In the genomic region with DNA sequence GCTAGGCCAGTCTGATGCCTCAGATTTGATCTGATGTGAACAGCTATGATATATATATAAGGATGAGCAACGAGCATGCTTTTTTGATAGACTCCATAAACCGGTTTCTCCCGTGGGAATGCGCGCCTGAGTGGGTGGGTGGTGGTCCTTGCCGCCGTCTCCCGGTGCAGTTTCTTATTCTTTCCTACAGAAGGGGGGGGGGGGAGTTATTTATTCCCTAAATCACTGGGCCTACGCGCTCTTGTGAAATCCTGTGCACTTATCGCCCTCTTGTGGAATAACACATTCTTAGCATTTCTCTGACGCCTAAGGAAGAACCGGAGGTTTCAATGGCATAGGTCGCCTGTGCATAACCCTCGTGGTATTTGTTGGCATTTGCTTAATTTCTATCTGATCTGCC, we compare ENCODE assay signal across 7 mouse cellular contexts. TPM values are rescaled to one million over a fixed set of nuclear protein-coding genes. Genes with fewer than 3 reads are reported as not detected.
DNase-seq lines count a peak whose midpoint lies in the region; ATAC-seq and TF ChIP-seq lines count a peak whose summit lies in the region.

No protein-coding gene starts in this region.

- no peaks in the 10 kb centered on the region for H3K9me3 ChIP-seq in embryonic facial prominence, embryonic 12.5 days
- no peaks in the 10 kb centered on the region for H3K9me3 ChIP-seq in lung, postnatal 0 days (ENCODE audit: low read length)

- peak; percentile 55 for DNase-seq in kidney, adult 9 months
- DNase-seq in kidney, adult 11 months, result no peak
- DNase-seq in R1 (ENCODE audit: low read depth, low spot score), result peak; percentile 62
- DNase-seq in lung, postnatal 0 days (ENCODE audit: low spot score), result peak; percentile 82
- peak; percentile 31 for DNase-seq in yolk sac, embryonic 10.5 days (ENCODE audit: low spot score)

- H3K27me3 ChIP-seq in embryonic facial prominence, embryonic 12.5 days, result peaks cover 55% of the 10 kb centered on the region
- H3K27me3 ChIP-seq in lung, postnatal 0 days (replicated peaks; ENCODE audit: insufficient read depth, low read length), result peaks cover 52% of the 10 kb centered on the region

- TF ChIP-seq CTCF in lung, postnatal 0 days (IDR thresholded peaks at IDR 0.05), result peak; percentile 80

- ATAC-seq in embryonic facial prominence, embryonic 12.5 days (ENCODE audit: insufficient number of reproducible peaks, insufficient read depth, low FRiP score, low TSS enrichment), result no peak
- ATAC-seq in lung, postnatal 0 days, result no peak
- ATAC-seq in megakaryocyte, adult 5-6 weeks (ENCODE audit: poor library complexity, severe bottlenecking), result no peak

- no peak overlapping the region for H3K4me3 ChIP-seq in embryonic facial prominence, embryonic 12.5 days
- H3K4me3 ChIP-seq in lung, postnatal 0 days (ENCODE audit: low read depth, low read length), result no peak overlapping the region

- no peaks in the 10 kb centered on the region for H3K36me3 ChIP-seq in embryonic facial prominence, embryonic 12.5 days
- no peaks in the 10 kb centered on the region for H3K36me3 ChIP-seq in lung, postnatal 0 days (ENCODE audit: insufficient read depth, low read length)

- H3K4me1 ChIP-seq in embryonic facial prominence, embryonic 12.5 days, result peaks cover 10% of the 10 kb centered on the region; the same call in 1 of the 2 replicates
- H3K4me1 ChIP-seq in lung, postnatal 0 days (ENCODE audit: insufficient read depth, low read depth, low read length), result peaks cover 8% of the 10 kb centered on the region; the same call in 1 of the 2 replicates

- H3K9ac ChIP-seq in embryonic facial prominence, embryonic 12.5 days, result no peak overlapping the region
- H3K9ac ChIP-seq in lung, postnatal 0 days (replicated peaks; ENCODE audit: low read depth), result no peak overlapping the region

- 4% methylated on average over 15 of the region's 15 CpGs for WGBS in embryonic facial prominence, embryonic 12.5 days
- 1% methylated on average over 15 of the region's 15 CpGs for WGBS in lung, postnatal 0 days

- H3K4me2 ChIP-seq in embryonic facial prominence, embryonic 12.5 days (replicated peaks), result peak overlapping the region; percentile 21; the same call in 1 of the 2 replicates
- no peak overlapping the region for H3K4me2 ChIP-seq in lung, postnatal 0 days (replicated peaks; ENCODE audit: low read depth, low read length)

- no peak overlapping the region for H3K27ac ChIP-seq in embryonic facial prominence, embryonic 12.5 days
- H3K27ac ChIP-seq in lung, postnatal 0 days (ENCODE audit: low read length), result no peak overlapping the region

- no peak for TF ChIP-seq EP300 in lung, postnatal 0 days (IDR thresholded peaks at IDR 0.05)

RNA-seq across cellular contexts. Expression of a gene that starts 4.6 kb away (rescaled TPM):
- 0.55 and 0.87 TPM in 2 replicates for polyA plus RNA-seq in embryonic facial prominence, embryonic 12.5 days (2016; fragmentation: Nextera tagmentation; extraction: Ambion mirVana)
- 0.07 and 0.13 TPM in 2 replicates for polyA plus RNA-seq in lung, postnatal 0 days (2015; fragmentation: Nextera tagmentation; extraction: Ambion mirVana)
- total RNA-seq in megakaryocyte, adult 5-6 weeks (2015), result not detected in 2 replicates
- not detected in 2 replicates for total RNA-seq in megakaryocyte, adult 5-6 weeks (2017)
